Mouse (Mus musculus): ENCODE data around the gene Gm49378. TPM values are rescaled to one million over a fixed set of nuclear protein-coding genes. Genes with fewer than 3 reads are reported as not detected.

The Gm49378 gene
- 0.67 and 3.8 TPM in 2 replicates for polyA plus RNA-seq (2015; fragmentation: Nextera tagmentation; extraction: Ambion mirVana)

GRCm38 (mm10) chr14:55637795-55638194, at the start of gene Gm49378:
Gene Gm49378, minus strand, starts transcription at chr14:55637895.
- WGBS = 95% methylated on average over 9 of the region's 9 CpGs
- H3K4me2 ChIP-seq (ENCODE audit: low read length) = no peak within 1 kb of the TSS

GRCm38 (mm10) chr14:55682118-55682493, 44.4 kb upstream of the Gm49378 start:
- WGBS = 10% methylated on average over 3 of the region's 3 CpGs
- peak; percentile 34 for ATAC-seq
- Histone ChIP-seq H3K36me3 (ENCODE audit: control insufficient read depth, insufficient read depth) (peaks cover 14% of the 10 kb centered on the region), H3K9me3 (ENCODE audit: control insufficient read depth, low read length) (no peaks in the 10 kb centered on the region), H3K4me1 (replicated peaks; ENCODE audit: control insufficient read depth, insufficient read depth, low read length) (peaks cover 10% of the 10 kb centered on the region), H3K4me2 (ENCODE audit: low read length) (peak overlapping the region; percentile 90), H3K27ac (ENCODE audit: low read length) (peak overlapping the region; percentile 34; the same call in 1 of the 2 replicates), H3K4me3 (replicated peaks; ENCODE audit: low read length) (peak overlapping the region; percentile 80), H3K9ac (replicated peaks; ENCODE audit: low read depth, low read length) (peak overlapping the region; percentile 73), H3K27me3 (replicated peaks; ENCODE audit: control insufficient read depth, insufficient read depth, low read length) (no peaks in the 10 kb centered on the region)

More at GRCm38 (mm10) chr14:55637795-55638194, at the start of gene Gm49378:
- H3K27me3 ChIP-seq (replicated peaks; ENCODE audit: control insufficient read depth, insufficient read depth, low read length) = no peaks in the 10 kb centered on the region
- no peak within 1 kb of the TSS for H3K27ac ChIP-seq (ENCODE audit: low read length)
- peaks cover 24% of the 10 kb centered on the region for H3K4me1 ChIP-seq (replicated peaks; ENCODE audit: control insufficient read depth, insufficient read depth, low read length)
- peaks cover 22% of the 10 kb centered on the region for H3K36me3 ChIP-seq (ENCODE audit: control insufficient read depth, insufficient read depth)
- no peak for ATAC-seq
- no peaks in the 10 kb centered on the region for H3K9me3 ChIP-seq (ENCODE audit: control insufficient read depth, low read length)
- H3K4me3 ChIP-seq (replicated peaks; ENCODE audit: low read length) = no peak within 1 kb of the TSS
- no peak within 1 kb of the TSS for H3K9ac ChIP-seq (replicated peaks; ENCODE audit: low read depth, low read length)

DNA sequence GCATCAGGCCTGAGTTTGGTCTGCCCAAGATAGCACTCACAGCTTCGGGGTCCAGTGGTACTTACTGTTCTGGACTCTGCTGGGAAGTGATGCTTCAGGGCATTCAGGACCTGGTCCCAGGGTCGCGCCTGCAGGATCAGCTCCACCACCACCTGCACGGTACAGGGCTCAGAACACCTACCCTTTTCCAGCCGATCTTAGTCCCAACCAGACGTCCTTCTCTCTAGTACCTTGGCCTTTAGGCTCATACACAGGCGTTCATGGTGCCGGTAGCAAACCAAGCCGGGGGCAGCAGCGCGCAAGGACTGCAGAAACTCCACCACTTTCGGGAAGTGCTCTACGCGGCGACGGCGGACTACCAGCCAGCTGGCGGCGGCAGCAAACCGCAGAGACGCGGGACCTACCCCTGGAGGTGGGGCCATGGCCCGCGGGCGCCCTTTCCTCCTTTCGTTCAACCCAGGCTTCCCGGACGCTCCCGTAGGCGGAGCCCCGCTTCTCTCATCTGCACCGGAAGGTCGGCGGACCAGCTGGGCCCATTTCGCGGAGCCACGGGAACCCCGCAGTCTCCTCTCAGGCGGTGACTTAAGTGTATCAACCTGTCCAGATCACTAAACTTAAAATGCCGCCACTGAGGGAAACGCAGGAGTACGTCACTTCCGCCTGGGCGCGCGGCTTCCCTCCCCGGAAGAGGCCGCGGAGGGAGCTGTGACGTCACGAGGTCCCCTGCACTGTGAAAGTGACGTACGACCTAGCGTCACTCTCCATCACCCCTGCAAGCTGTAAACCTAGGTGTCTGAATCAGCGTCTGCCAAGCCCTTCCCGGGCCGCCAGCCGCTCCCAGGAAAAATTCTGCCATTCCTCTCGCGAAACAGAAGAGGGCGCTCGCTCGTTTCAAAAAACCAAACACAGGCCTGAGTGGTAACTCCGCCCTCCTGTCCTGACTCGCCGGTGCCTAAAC, 43.7 kb upstream of the Gm49378 start, which contains the start of gene Tinf2:
Tinf2 (minus strand) TSS at position 661 of the 958 bp plus-strand sequence.
- Histone ChIP-seq H3K4me1 (replicated peaks; ENCODE audit: control insufficient read depth, insufficient read depth, low read length) (peaks cover 10% of the 10 kb centered on the region), H3K9ac (replicated peaks; ENCODE audit: low read depth, low read length) (peak within 1 kb of the TSS; percentile 73), H3K27me3 (replicated peaks; ENCODE audit: control insufficient read depth, insufficient read depth, low read length) (no peaks in the 10 kb centered on the region), H3K36me3 (ENCODE audit: control insufficient read depth, insufficient read depth) (peaks cover 17% of the 10 kb centered on the region), H3K4me3 (replicated peaks; ENCODE audit: low read length) (peak within 1 kb of the TSS; percentile 80), H3K27ac (ENCODE audit: low read length) (peak within 1 kb of the TSS; percentile 73), H3K4me2 (ENCODE audit: low read length) (peak within 1 kb of the TSS; percentile 90), H3K9me3 (ENCODE audit: control insufficient read depth, low read length) (no peaks in the 10 kb centered on the region)
- WGBS = under 1% methylated on average over 66 of the region's 66 CpGs
- peak; percentile 98 for ATAC-seq

DNA sequence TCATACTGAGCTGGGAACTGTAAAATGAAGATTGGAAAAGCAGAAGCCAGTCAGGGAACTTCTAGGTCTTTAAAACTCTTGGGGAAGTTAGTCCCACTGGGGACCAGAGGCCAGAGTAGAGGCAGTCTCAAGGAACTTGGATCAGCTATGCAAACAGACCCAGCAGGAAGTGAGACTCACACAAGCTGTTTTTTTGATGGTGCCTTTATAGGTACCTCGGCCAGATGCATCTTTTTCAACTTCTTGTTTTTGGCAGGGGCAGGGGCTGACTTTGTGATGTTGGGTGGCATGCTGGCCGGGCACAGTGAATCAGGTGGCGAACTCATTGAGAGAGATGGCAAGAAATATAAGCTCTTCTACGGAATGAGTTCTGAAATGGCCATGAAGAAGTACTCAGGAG, 39.9 kb upstream of the Gm49378 start:
- H3K9me3 ChIP-seq (ENCODE audit: control insufficient read depth, low read length) = no peaks in the 10 kb centered on the region
- H3K4me1 ChIP-seq (replicated peaks; ENCODE audit: control insufficient read depth, insufficient read depth, low read length) = peaks cover 14% of the 10 kb centered on the region
- 82% methylated on average over 4 of the region's 4 CpGs for WGBS
- H3K27me3 ChIP-seq (replicated peaks; ENCODE audit: control insufficient read depth, insufficient read depth, low read length) = no peaks in the 10 kb centered on the region
- no peak for ATAC-seq
- H3K27ac ChIP-seq (ENCODE audit: low read length) = no peak overlapping the region
- H3K4me2 ChIP-seq (ENCODE audit: low read length) = no peak overlapping the region
- no peak overlapping the region for H3K4me3 ChIP-seq (replicated peaks; ENCODE audit: low read length)
- no peak overlapping the region for H3K9ac ChIP-seq (replicated peaks; ENCODE audit: low read depth, low read length)
- H3K36me3 ChIP-seq (ENCODE audit: control insufficient read depth, insufficient read depth) = peaks cover 17% of the 10 kb centered on the region

GRCm38 (mm10) chr14:55672741-55673060, 35.0 kb upstream of the Gm49378 start:
- Histone ChIP-seq H3K4me1 (replicated peaks; ENCODE audit: control insufficient read depth, insufficient read depth, low read length) (peaks cover 19% of the 10 kb centered on the region), H3K4me2 (ENCODE audit: low read length) (peak overlapping the region; percentile 81), H3K4me3 (replicated peaks; ENCODE audit: low read length) (peak overlapping the region; percentile 83), H3K9me3 (ENCODE audit: control insufficient read depth, low read length) (no peaks in the 10 kb centered on the region), H3K27me3 (replicated peaks; ENCODE audit: control insufficient read depth, insufficient read depth, low read length) (no peaks in the 10 kb centered on the region), H3K27ac (ENCODE audit: low read length) (no peak overlapping the region), H3K36me3 (ENCODE audit: control insufficient read depth, insufficient read depth) (peaks cover 6% of the 10 kb centered on the region), H3K9ac (replicated peaks; ENCODE audit: low read depth, low read length) (peak overlapping the region; percentile 58; the same call in 1 of the 2 replicates)
- ATAC-seq = no peak
- WGBS = 83% methylated on average over 7 of the region's 7 CpGs

DNA sequence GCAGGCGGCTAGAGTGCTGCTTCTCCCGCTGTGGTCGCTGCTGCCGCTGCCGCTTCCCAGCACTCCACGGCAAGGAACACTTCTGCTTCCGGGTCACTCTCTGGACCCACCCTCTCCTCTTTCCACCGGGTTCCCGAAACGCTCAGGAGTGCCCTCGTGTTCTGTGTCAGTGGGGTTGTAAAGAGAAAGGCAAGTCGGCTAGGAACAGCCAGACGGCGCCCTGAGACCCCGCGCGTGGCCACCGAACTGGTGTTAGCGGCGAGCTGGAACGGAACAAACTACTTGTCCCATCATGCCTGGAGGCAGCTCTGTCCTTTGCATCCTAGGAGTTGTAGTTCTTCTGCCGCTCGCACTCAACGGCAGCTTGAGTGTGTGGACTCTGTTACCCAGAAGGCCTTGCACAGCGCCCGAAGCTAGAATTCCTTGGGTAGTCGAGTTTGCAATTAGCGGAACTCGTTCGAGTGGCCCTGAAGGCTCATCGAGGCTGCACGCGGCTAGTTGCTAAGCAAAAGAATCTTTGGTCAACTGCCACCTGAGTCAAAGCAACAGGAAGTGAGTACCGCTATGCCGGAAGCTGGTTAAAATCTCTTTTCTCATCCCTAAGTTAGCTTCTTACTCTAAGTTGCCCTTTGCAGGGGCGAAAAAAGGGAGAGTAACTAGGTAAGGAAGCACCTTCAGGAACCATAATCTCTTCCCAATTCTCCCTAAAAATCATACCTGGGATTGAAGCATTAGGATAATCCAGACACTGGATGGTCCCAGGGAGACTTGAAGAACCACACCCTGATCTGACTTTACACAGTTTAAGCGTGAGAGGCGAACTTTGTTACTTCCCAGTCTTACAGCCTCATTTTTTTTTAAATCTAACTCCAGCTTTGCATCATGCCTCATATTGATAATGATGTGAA, 34.4 kb upstream of the Gm49378 start, which contains the start of the genes Gmpr2 and Nedd8:
Gmpr2 (plus strand) TSS at position 109 of the 908 bp plus-strand sequence.
Nedd8 (minus strand) TSS at position 292 of the 908 bp plus-strand sequence.
- peak; percentile 99 for ATAC-seq
- Histone ChIP-seq H3K4me1 (replicated peaks; ENCODE audit: control insufficient read depth, insufficient read depth, low read length) (peaks cover 19% of the 10 kb centered on the region), H3K4me2 (ENCODE audit: low read length) (peak within 1 kb of the TSS; percentile 91), H3K9ac (replicated peaks; ENCODE audit: low read depth, low read length) (peak within 1 kb of the TSS; percentile 58), H3K27me3 (replicated peaks; ENCODE audit: control insufficient read depth, insufficient read depth, low read length) (no peaks in the 10 kb centered on the region), H3K36me3 (ENCODE audit: control insufficient read depth, insufficient read depth) (peaks cover 3% of the 10 kb centered on the region; the same call in 1 of the 2 replicates), H3K9me3 (ENCODE audit: control insufficient read depth, low read length) (no peaks in the 10 kb centered on the region), H3K27ac (ENCODE audit: low read length) (peak within 1 kb of the TSS; percentile 88), H3K4me3 (replicated peaks; ENCODE audit: low read length) (peak within 1 kb of the TSS; percentile 83)
- WGBS = under 1% methylated on average over 38 of the region's 38 CpGs

DNA sequence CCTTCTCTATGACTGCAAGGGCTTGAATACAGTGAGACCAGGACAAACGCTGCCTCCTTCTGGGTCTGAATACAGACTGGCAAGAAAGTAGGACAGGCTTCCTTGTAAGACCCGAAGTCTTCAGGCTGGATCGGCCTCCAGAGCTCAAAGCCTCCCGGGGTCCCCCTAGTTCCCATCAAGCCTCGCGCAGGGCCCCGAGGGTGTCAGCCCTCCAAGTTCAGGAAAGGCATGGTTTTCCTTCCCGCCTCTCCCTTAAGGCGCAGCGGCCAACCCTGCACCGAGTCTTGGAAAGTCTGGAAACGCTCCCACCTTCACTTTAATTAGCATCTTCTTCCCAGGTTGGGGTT, 33.8 kb upstream of the Gm49378 start:
- peak overlapping the region; percentile 88 for H3K27ac ChIP-seq (ENCODE audit: low read length)
- H3K4me3 ChIP-seq (replicated peaks; ENCODE audit: low read length) = peak overlapping the region; percentile 83
- peak; percentile 57 for ATAC-seq
- no peaks in the 10 kb centered on the region for H3K36me3 ChIP-seq (ENCODE audit: control insufficient read depth, insufficient read depth)
- peak overlapping the region; percentile 91 for H3K4me2 ChIP-seq (ENCODE audit: low read length)
- WGBS = 0% methylated on average over 12 of the region's 12 CpGs
- H3K9ac ChIP-seq (replicated peaks; ENCODE audit: low read depth, low read length) = peak overlapping the region; percentile 51
- no peaks in the 10 kb centered on the region for H3K27me3 ChIP-seq (replicated peaks; ENCODE audit: control insufficient read depth, insufficient read depth, low read length)
- no peaks in the 10 kb centered on the region for H3K9me3 ChIP-seq (ENCODE audit: control insufficient read depth, low read length)
- peaks cover 19% of the 10 kb centered on the region for H3K4me1 ChIP-seq (replicated peaks; ENCODE audit: control insufficient read depth, insufficient read depth, low read length)

- WGBS = 33% methylated on average over 2 of the region's 2 CpGs
- Histone ChIP-seq H3K9ac (replicated peaks; ENCODE audit: low read depth, low read length) (no peak overlapping the region), H3K27ac (ENCODE audit: low read length) (no peak overlapping the region), H3K9me3 (ENCODE audit: control insufficient read depth, low read length) (no peaks in the 10 kb centered on the region), H3K4me2 (ENCODE audit: low read length) (peak overlapping the region; percentile 69), H3K27me3 (replicated peaks; ENCODE audit: control insufficient read depth, insufficient read depth, low read length) (no peaks in the 10 kb centered on the region), H3K36me3 (ENCODE audit: control insufficient read depth, insufficient read depth) (peaks cover 8% of the 10 kb centered on the region; the same call in 1 of the 2 replicates), H3K4me1 (replicated peaks; ENCODE audit: control insufficient read depth, insufficient read depth, low read length) (peaks cover 9% of the 10 kb centered on the region), H3K4me3 (replicated peaks; ENCODE audit: low read length) (peak overlapping the region; percentile 65)
- ATAC-seq = peak; percentile 16; the same call in 1 of the 2 replicates
Measured at GRCm38 (mm10) chr14:55660636-55661035, 22.9 kb upstream of the Gm49378 start.

All from forebrain, embryonic 16.5 days (tissue).